Mouse (Mus musculus): ENCODE results near the gene Lrrc56. TPM values are rescaled to one million over a fixed set of nuclear protein-coding genes. Genes with fewer than 3 reads are reported as not detected.
"Not testable (repeated sequence)": the region's sequence is repeated elsewhere in the genome, so short reads cannot be mapped to it uniquely, and the experiment has no call there.

The Lrrc56 gene
- total RNA-seq, 2 experiments from 2014 or later, result 4.7 to 4.9 TPM

GRCm38 (mm10) chr7:141231111-141231510, 37.2 kb downstream of the Lrrc56 start:
- DNase-seq (ENCODE audit: extremely low spot score in 1 of 2, low spot score in 2 of 2), result no peak
- intact Hi-C loops (cut with DNase I), result no loop called here

GRCm38 (mm10) chr7:141231551-141231950, 37.6 kb downstream of the Lrrc56 start:
- DNase-seq (ENCODE audit: extremely low spot score in 1 of 2, low spot score in 2 of 2), result no peak
- intact Hi-C loops (cut with DNase I), result no loop called here

GRCm38 (mm10) chr7:141250486-141250885, 56.5 kb downstream of the Lrrc56 start:
- DNase-seq (ENCODE audit: extremely low spot score in 1 of 2, low spot score in 2 of 2); intact Hi-C loops (cut with DNase I): not testable (repeated sequence)

GRCm38 (mm10) chr7:141256159-141256558, 62.2 kb downstream of the Lrrc56 start:
- intact Hi-C loops (cut with DNase I), result no loop called here
- DNase-seq (ENCODE audit: extremely low spot score in 1 of 2, low spot score in 2 of 2), result no peak

Small RNA genes within 50 kb of the gene (microRNA-seq; reads per million reads assigned to microRNA genes)
- gene Mir210, result 179 reads per million, percentile 62 among the genes with 10 or more reads in this experiment

Other genes starting within 250 kb of the Lrrc56 start
- gene Ifitm5, start 243.9 kb upstream of the Lrrc56 start, total RNA-seq (2021), result not detected
- not detected for gene Gm45717, start 238.2 kb upstream of the Lrrc56 start, total RNA-seq (2021)
- 10 to 100 TPM; 18.0 to 20.0 TPM for gene Ifitm2, start 238.2 kb upstream of the Lrrc56 start, total RNA-seq (2021)
- 1 to 10 TPM; 3.2 to 3.3 TPM for gene Ifitm1, start 226.9 kb upstream of the Lrrc56 start, total RNA-seq (2021)
- 1 to 10 TPM; 7.8 to 8.6 TPM for gene Ifitm3, start 183.4 kb upstream of the Lrrc56 start, total RNA-seq (2021)
- gene Ifitm6, start 176.2 kb upstream of the Lrrc56 start, total RNA-seq (2021), result not detected
- gene Gm17387, start 165.0 kb upstream of the Lrrc56 start, total RNA-seq (2021), result not detected
- 100 to 1,000 TPM; 107 to 110 TPM for gene B4galnt4, start 133.1 kb upstream of the Lrrc56 start, total RNA-seq (2021)
- not detected for gene Pkp3, start 115.9 kb upstream of the Lrrc56 start, total RNA-seq (2021)
- gene Sigirr, start 93.6 kb upstream of the Lrrc56 start, total RNA-seq (2021), result 1 to 10 TPM; 2.3 to 2.8 TPM
- gene Ano9, start 76.4 kb upstream of the Lrrc56 start, total RNA-seq (2021), result not detected
- gene Ptdss2, start 71.8 kb upstream of the Lrrc56 start, total RNA-seq (2021), result 10 to 100 TPM; 48.4 to 54.0 TPM
- gene Rnh1, start 21.3 kb upstream of the Lrrc56 start, total RNA-seq (2021), result 10 to 100 TPM; 20.8 TPM
- 100 to 1,000 TPM; 246 to 262 TPM for gene Hras, start 152 bp upstream of the Lrrc56 start, total RNA-seq (2021)
- gene Lmntd2, start 19.9 kb downstream of the Lrrc56 start, total RNA-seq (2021), result not detected
- gene Rassf7, start 21.7 kb downstream of the Lrrc56 start, total RNA-seq (2021), result under 1 TPM; 0.58 to 0.69 TPM
- gene Phrf1, start 34.6 kb downstream of the Lrrc56 start, total RNA-seq (2021), result 10 to 100 TPM; 63.6 to 69.6 TPM
- under 1 TPM; 0.22 to 0.58 TPM for gene Irf7, start 72.3 kb downstream of the Lrrc56 start, total RNA-seq (2021)
- not detected for gene Cdhr5, start 82.6 kb downstream of the Lrrc56 start, total RNA-seq (2021)
- gene Sct, start 85.0 kb downstream of the Lrrc56 start, total RNA-seq (2021), result not detected
- under 1 TPM; 0.15 to 0.36 TPM for gene Drd4, start 97.8 kb downstream of the Lrrc56 start, total RNA-seq (2021)
- gene Deaf1, start 133.5 kb downstream of the Lrrc56 start, total RNA-seq (2021), result 100 to 1,000 TPM; 258 to 269 TPM
- gene Tmem80, start 133.6 kb downstream of the Lrrc56 start, total RNA-seq (2021), result 10 to 100 TPM; 21.6 to 23.5 TPM
- 1 to 10 TPM; 1.1 to 1.4 TPM for gene Eps8l2, start 144.7 kb downstream of the Lrrc56 start, total RNA-seq (2021)
- gene Taldo1, start 198.0 kb downstream of the Lrrc56 start, total RNA-seq (2021), result 100 to 1,000 TPM; 113 to 114 TPM
- gene Gatd1, start 220.0 kb downstream of the Lrrc56 start, total RNA-seq (2021), result 10 to 100 TPM; 38.2 to 39.5 TPM
- gene Cend1, start 235.3 kb downstream of the Lrrc56 start, total RNA-seq (2021), result 100 to 1,000 TPM; 267 to 296 TPM
- 100 to 1,000 TPM; 286 to 306 TPM for gene Slc25a22, start 243.7 kb downstream of the Lrrc56 start, total RNA-seq (2021)
- gene Pidd1, start 249.9 kb downstream of the Lrrc56 start, total RNA-seq (2021), result 1 to 10 TPM; 1.8 to 2.0 TPM

All from left cerebral cortex, postnatal 10 days (tissue).